Mouse (Mus musculus): ENCODE measurements around the gene Dtd1. TPM values are rescaled to one million over a fixed set of nuclear protein-coding genes. Genes with fewer than 3 reads are reported as not detected.
"Not testable (repeated sequence)": the region's sequence is repeated elsewhere in the genome, so short reads cannot be mapped to it uniquely, and the experiment has no call there.

Gene Dtd1
- 31.4 and 32.8 TPM in 2 replicates for polyA plus RNA-seq (2015; fragmentation: Nextera tagmentation; extraction: Ambion mirVana)

DNA sequence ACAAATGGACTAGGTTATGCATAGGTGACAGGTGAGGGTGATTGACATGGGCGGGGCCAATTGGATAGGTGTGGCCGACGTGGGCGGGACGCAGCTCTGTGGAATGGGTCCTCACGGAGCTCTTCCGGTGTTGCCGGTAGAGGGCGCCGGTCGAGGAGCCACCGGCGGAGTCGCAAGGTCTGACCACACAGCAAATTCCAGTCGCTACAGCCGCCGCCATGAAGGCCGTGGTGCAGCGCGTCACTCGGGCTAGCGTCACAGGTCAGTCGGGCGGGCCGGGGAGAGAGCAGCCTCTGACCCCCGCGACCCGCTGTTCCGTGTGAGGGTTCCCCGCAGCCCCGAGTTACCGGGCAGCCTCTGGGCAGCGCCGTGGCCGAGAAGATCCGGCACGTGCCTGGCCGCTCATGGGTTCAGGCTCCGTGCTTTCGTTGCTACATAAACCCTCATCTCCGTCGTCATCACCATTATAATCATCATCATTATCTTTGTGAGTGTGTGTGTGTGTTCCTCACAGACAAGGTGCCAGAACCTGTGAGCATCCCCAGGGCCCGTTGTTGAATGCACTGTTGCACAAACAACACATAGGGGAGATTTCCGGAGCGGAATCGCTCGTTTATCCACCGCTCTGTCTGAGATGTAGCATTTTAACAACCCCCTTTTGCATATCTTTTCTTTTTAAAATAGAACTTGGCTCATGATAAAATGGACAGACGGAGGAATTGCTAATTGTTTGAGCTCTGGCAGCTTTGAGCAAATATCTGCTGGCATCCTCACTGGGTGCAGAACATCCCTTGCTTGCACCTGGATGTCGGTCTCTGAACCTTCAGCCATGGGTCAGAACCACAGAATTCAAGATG, at the start of gene Dtd1:
Dtd1 (plus strand) TSS at position 67 of the 857 bp plus-strand sequence.
- peak within 1 kb of the TSS; percentile 81 for H3K9ac ChIP-seq
- peaks cover 21% of the 10 kb centered on the region for H3K4me1 ChIP-seq (replicated peaks)
- 2% methylated on average over 50 of the region's 50 CpGs for WGBS (ENCODE audit: insufficient replicate concordance)
- H3K36me3 ChIP-seq, result 0 out of 2 replicates have a peak, but pooled peaks cover 5% of the 10 kb centered on the region
- peak within 1 kb of the TSS; percentile 49; the same call in 1 of the 2 replicates for H3K27ac ChIP-seq
- H3K9me3 ChIP-seq (replicated peaks), result no peaks in the 10 kb centered on the region
- peak within 1 kb of the TSS; percentile 71 for H3K4me3 ChIP-seq (replicated peaks)
- no peaks in the 10 kb centered on the region for H3K27me3 ChIP-seq
- ATAC-seq (ENCODE audit: low read depth) (peak; percentile 98), DNase-seq (peak; percentile 85)
- peak within 1 kb of the TSS; percentile 76 for H3K4me2 ChIP-seq

DNA sequence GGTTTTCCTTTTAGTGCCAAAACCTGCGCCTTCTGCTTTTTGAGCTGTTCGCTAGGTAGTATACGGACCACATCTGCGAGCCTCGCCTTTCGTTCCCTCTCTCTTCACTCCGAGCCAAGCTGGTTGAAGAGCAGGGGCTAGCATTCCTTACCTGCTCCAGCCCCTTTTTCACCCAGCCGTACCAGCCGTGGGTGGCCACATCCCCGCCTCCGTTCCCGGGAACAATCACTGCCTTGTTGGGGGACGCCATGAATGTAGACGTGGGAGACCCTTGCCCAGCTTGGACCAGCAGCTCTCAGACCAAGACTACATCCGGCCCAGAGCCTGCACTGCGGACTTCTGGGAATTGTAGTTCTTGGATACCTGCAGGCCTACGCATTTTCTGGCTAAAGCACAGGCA, 49.2 kb upstream of the Dtd1 start, which contains the start of gene Rbbp9:
Rbbp9 (minus strand) TSS at position 341 of the 400 bp plus-strand sequence.
- Histone ChIP-seq H3K4me2 (peak within 1 kb of the TSS; percentile 72), H3K9me3 (replicated peaks) (no peaks in the 10 kb centered on the region), H3K27me3 (no peaks in the 10 kb centered on the region), H3K4me1 (replicated peaks) (peaks cover 10% of the 10 kb centered on the region), H3K4me3 (replicated peaks) (peak within 1 kb of the TSS; percentile 70), H3K9ac (peak within 1 kb of the TSS; percentile 75), H3K27ac (no peak within 1 kb of the TSS), H3K36me3 (peaks cover 5% of the 10 kb centered on the region; the same call in 1 of the 2 replicates)
- DNase-seq, result peak; percentile 42
- WGBS (ENCODE audit: insufficient replicate concordance), result 1% methylated on average over 17 of the region's 17 CpGs
- peak; percentile 78 for ATAC-seq (ENCODE audit: low read depth)

DNA sequence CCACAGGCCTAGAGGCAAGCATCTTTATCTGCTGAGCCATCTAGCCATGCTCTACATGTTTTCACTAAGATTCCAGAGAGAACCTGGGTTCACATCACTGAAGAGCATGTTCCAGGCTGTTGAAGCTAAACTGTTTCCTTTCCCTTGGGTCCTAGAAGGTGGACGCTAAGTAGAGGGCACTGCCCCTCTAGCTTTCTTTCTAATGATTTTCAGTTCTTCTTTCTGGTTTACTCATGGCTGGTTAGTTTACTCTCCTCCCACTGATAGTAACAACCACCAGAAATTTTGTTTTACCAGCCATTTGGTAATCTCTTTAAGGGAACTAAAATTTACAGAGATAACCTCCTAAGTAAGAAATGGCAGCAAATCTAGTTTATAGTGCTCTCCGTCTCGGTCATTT, 45.8 kb upstream of the Dtd1 start:
- Histone ChIP-seq H3K36me3 (no peaks in the 10 kb centered on the region), H3K27me3 (no peaks in the 10 kb centered on the region), H3K4me2 (no peak overlapping the region), H3K4me3 (replicated peaks) (no peak overlapping the region), H3K9me3 (replicated peaks) (no peaks in the 10 kb centered on the region), H3K4me1 (replicated peaks) (peaks cover 28% of the 10 kb centered on the region), H3K9ac (no peak overlapping the region), H3K27ac (no peak overlapping the region)
- ATAC-seq (ENCODE audit: low read depth), result no peak
- whole genome bisulfite sequencing (ENCODE audit: insufficient replicate concordance), result 88% methylated on average over 3 of the region's 3 CpGs
- DNase-seq, result no peak

DNA sequence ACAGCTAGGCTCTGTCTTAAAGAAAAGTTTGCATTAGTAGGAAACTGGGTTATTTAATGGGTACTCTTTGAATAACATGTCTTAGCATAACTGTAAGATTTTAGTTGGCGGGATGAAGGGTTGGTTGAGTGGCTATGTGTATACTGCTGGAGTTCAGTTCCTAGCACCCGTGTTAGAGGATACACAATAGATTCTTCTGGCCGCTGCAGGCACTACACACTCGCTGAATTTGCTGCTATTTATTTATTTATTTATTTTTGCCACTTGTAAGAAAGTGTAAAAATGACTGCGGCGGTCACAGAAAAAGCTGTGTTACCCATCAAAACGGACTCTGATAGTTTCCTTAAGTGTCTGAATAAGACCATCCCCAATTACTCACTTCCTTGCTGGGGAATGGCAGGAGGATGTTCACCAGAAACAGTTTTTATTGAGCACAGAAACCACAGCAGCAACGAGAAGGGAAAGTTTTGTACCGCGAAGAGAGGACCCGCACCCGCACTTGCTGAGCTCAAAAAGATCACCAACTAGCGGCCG, 44.3 kb upstream of the Dtd1 start:
- Histone ChIP-seq H3K27ac (peak overlapping the region; percentile 87), H3K9me3 (replicated peaks) (no peaks in the 10 kb centered on the region), H3K4me3 (replicated peaks) (peak overlapping the region; percentile 82), H3K9ac (peak overlapping the region; percentile 83), H3K4me1 (replicated peaks) (peaks cover 24% of the 10 kb centered on the region), H3K27me3 (no peaks in the 10 kb centered on the region), H3K36me3 (peaks cover 12% of the 10 kb centered on the region), H3K4me2 (peak overlapping the region; percentile 75)
- WGBS (ENCODE audit: insufficient replicate concordance), result 2% methylated on average over 14 of the region's 14 CpGs
- ATAC-seq (ENCODE audit: low read depth) (no peak), DNase-seq (no peak)

DNA sequence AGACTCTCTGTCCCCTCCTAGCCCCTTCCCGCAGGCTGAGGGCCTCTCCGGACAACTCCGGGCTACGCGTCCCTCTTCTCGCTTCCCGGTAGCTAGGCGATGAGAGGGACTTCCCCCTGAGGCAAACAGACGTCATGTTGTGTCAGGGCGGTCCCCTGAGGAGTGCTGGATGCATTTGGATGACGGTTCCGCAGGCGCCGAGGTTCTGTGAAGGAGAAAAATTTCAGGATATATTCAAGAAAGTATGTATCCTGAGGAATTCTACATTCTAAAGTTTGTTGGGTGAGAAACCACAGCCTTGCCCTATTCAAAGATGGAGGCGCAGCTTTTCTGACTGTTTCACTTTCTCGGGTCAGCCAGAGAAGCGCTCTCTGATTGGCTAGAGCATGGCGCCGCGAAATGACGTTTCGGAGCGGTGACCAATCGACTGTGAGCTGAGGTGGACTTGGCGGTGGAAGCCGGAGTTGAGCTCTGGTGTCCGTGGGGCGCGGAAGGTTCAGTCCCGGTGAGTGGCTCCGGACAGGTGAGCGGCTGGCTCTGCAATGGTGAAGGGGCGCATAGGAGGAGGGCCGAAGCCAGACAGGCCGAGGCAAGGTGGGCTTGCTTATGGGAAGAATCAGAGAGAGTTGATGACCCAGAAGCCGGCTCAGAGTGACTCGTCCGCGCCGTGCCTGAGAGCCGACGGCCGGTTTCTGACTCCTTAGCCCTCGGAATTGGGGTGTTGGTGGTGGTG, 43.7 kb upstream of the Dtd1 start, which contains the start of gene Sec23b:
Sec23b (plus strand) TSS at position 410 of the 733 bp plus-strand sequence.
- Histone ChIP-seq H3K27ac (peak within 1 kb of the TSS; percentile 87), H3K9ac (peak within 1 kb of the TSS; percentile 83), H3K9me3 (replicated peaks) (no peaks in the 10 kb centered on the region), H3K4me1 (replicated peaks) (peaks cover 24% of the 10 kb centered on the region), H3K4me3 (replicated peaks) (peak within 1 kb of the TSS; percentile 82), H3K36me3 (peaks cover 12% of the 10 kb centered on the region), H3K4me2 (peak within 1 kb of the TSS; percentile 75), H3K27me3 (no peaks in the 10 kb centered on the region)
- under 1% methylated on average over 44 of the region's 44 CpGs for WGBS (ENCODE audit: insufficient replicate concordance)
- ATAC-seq (ENCODE audit: low read depth), result peak; percentile 98
- peak; percentile 90 for DNase-seq

DNA sequence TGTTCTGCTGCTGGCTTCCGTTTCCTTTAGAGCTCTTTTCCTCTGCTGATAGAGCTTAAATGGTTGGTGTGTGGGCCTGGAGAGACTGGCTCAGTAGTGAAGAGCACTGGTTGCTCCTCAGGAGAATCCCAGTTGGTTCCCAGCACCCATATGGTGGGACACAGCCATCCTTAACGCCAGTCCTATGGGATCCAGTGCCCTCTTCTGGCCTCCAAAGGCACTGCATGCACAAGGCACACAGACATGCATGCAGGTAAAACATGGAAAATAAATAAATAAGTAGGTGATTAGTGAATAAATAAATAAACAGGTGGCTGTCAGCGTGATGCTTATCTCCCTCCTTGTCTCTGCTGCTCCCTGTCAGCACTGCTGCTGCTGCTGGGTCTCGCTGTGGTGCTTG, 11.0 kb upstream of the Dtd1 start:
- H3K4me3 ChIP-seq (replicated peaks), result no peak overlapping the region
- no peak overlapping the region for H3K27ac ChIP-seq
- H3K4me2 ChIP-seq, result no peak overlapping the region
- DNase-seq (no peak), ATAC-seq (ENCODE audit: low read depth) (no peak)
- H3K4me1 ChIP-seq (replicated peaks), result peaks cover 3% of the 10 kb centered on the region; the same call in 1 of the 2 replicates
- H3K36me3 ChIP-seq, result peaks cover 68% of the 10 kb centered on the region
- no peaks in the 10 kb centered on the region for H3K27me3 ChIP-seq
- WGBS (ENCODE audit: insufficient replicate concordance), result 77% methylated on average over 4 of the region's 4 CpGs
- no peaks in the 10 kb centered on the region for H3K9me3 ChIP-seq (replicated peaks)
- no peak overlapping the region for H3K9ac ChIP-seq

DNA sequence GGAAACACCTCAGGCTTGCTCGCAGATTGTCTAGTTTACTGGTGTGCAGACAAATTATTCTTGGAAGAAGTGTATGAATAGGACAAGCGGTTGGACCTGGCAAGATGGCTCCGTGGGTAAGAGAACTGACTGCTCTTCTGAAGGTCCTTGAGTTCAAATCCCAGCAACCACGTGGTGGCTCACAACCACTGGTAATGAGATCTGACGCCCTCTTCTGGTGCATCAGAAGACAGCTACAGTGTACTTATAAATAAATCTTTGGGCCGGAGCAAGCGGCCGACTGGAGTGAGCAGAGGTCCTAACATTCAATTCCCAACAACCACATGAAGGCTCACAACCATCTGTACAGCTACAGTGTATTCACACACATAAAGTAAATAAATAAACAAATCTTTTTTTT, 6.7 kb upstream of the Dtd1 start:
- not testable (repeated sequence) for H3K4me3 ChIP-seq (replicated peaks); H3K27ac ChIP-seq; ATAC-seq (ENCODE audit: low read depth); H3K9ac ChIP-seq; H3K27me3 ChIP-seq; H3K9me3 ChIP-seq (replicated peaks); H3K4me2 ChIP-seq
- peak; percentile 4 for DNase-seq
- WGBS (ENCODE audit: insufficient replicate concordance), result 59% methylated on average over 8 of the region's 8 CpGs
- Histone ChIP-seq H3K4me1 (replicated peaks) (peaks cover 17% of the 10 kb centered on the region), H3K36me3 (peaks cover 33% of the 10 kb centered on the region)

DNA sequence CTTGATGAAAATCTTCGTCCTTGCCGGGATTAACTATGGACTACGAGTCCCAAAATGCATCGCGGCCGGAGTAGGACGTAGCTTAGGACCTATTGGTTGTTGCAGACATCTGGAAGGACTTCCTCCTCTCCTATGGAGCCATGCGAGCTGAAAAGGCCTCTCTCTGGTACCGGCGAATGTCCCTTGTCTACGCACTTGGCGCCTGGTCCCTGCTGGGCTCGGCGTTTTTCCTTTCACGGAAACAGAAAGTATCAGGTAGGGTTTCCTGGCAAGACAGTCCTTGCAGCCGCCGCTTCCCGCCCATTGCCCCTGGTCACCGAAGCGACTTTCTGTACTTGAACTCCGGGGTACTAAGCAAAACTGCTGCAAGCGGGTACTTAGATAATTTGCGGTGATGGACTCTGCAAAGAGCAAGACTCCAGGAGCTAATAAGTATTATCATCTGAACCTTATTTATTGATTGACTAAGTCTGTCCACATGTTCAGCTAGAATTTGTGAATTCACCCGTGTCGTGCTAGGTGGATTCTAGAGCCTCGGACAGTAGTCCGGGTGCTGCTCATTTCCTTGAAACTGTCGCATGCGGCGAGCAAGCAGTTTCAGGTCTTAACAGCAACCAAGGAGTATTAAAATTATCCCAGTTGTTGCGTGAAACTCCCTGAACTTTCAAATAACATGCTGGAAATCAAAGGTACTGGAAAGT, 5.6 kb upstream of the Dtd1 start, which contains the start of gene Smim26:
Smim26 (plus strand) TSS at position 104 of the 701 bp plus-strand sequence.
- H3K36me3 ChIP-seq, result peaks cover 22% of the 10 kb centered on the region
- H3K4me3 ChIP-seq (replicated peaks), result peak within 1 kb of the TSS; percentile 68
- peak; percentile 96 for ATAC-seq (ENCODE audit: low read depth)
- no peaks in the 10 kb centered on the region for H3K9me3 ChIP-seq (replicated peaks)
- peak within 1 kb of the TSS; percentile 36; the same call in 1 of the 2 replicates for H3K27ac ChIP-seq
- H3K4me2 ChIP-seq, result peak within 1 kb of the TSS; percentile 73
- H3K9ac ChIP-seq, result peak within 1 kb of the TSS; percentile 80
- H3K4me1 ChIP-seq (replicated peaks), result peaks cover 17% of the 10 kb centered on the region
- no peaks in the 10 kb centered on the region for H3K27me3 ChIP-seq
- WGBS (ENCODE audit: insufficient replicate concordance), result under 1% methylated on average over 31 of the region's 31 CpGs
- DNase-seq, result peak; percentile 69

DNA sequence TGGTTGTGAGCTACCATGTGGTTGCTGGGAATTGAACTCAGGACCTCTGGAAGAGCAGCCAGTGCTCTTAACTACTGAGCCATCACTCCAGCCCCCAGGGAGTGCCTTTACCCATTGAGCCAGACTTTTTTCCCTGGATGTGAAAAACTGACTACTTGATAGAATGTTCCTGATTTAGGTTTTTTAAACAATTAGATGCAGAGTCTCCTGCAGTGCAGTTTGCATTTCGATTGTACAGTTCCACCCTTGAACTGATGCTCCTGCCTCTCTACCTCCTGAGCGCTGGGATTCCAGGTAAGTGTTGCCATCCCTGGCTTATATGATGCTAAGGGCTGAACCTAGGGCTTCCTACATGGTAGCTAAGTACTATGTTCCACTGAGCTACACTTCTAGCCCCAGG, 1.7 kb upstream of the Dtd1 start:
- ATAC-seq (ENCODE audit: low read depth), result no peak

DNA sequence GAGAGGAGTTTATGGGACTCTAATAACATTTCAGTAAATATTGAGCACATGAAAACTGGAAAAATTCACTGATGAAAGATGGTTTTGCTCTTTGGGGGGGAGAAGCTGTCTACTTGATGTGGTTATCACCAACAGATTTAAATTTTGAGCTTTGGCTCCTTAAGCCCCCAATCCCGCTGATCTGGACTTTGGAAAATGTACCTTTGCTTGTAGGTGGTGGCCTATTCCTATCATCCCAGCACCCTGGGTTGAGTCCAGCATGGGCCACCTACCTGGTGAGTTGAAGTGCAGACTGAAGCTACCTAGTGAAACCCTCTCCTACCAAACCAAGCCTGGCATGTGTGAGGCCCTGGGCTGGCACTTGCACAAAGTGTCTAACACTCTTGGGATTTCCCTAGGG, 1.9 kb downstream of the Dtd1 start:
- Histone ChIP-seq H3K4me1 (replicated peaks) (peaks cover 17% of the 10 kb centered on the region), H3K9me3 (replicated peaks) (no peaks in the 10 kb centered on the region), H3K36me3 (0 out of 2 replicates have a peak, but pooled peaks cover 4% of the 10 kb centered on the region), H3K27ac (no peak overlapping the region), H3K4me2 (no peak overlapping the region), H3K4me3 (replicated peaks) (no peak overlapping the region), H3K9ac (no peak overlapping the region), H3K27me3 (no peaks in the 10 kb centered on the region)
- ATAC-seq (ENCODE audit: low read depth) (no peak), DNase-seq (no peak)
- WGBS (ENCODE audit: insufficient replicate concordance), result 81% methylated on average over 1 of the region's 1 CpGs

More for the DNA sequence above, 1.7 kb upstream of the Dtd1 start:
- Histone ChIP-seq H3K36me3 (0 out of 2 replicates have a peak, but pooled peaks cover 5% of the 10 kb centered on the region), H3K27me3 (no peaks in the 10 kb centered on the region), H3K9ac (no peak overlapping the region), H3K27ac (no peak overlapping the region), H3K4me2 (no peak overlapping the region), H3K4me1 (replicated peaks) (peaks cover 32% of the 10 kb centered on the region), H3K4me3 (replicated peaks) (no peak overlapping the region), H3K9me3 (replicated peaks) (no peaks in the 10 kb centered on the region)
- DNase-seq, result no peak
- 62% methylated on average over 2 of the region's 2 CpGs for WGBS (ENCODE audit: insufficient replicate concordance)
